Mouse (Mus musculus) WW6 (cell line): Measurements from ENCODE around the gene Emilin3.

ENCODE experiments used
- DNase-seq: peaks from one replicate; pipeline ENCODE4 v3.0.0-alpha.2; 2013; ENCODE audit warnings: low read depth, low spot score

The Emilin3 gene

GRCm38 (mm10) chr2:160916714-160917113 lies 4.6 kb upstream of the Emilin3 start:
- DNase-seq, result no peak

- no peak for DNase-seq
These were observed 3.9 kb upstream of the Emilin3 start for GRCm38 (mm10) chr2:160915821-160916610.

GRCm38 (mm10) chr2:160914656-160915055 lies 2.5 kb upstream of the Emilin3 start:
- DNase-seq, result no peak

- no peak for DNase-seq
These were observed 448 bp downstream of the Emilin3 start for GRCm38 (mm10) chr2:160911558-160912201.

- no peak for DNase-seq
These were observed 1.5 kb downstream of the Emilin3 start for GRCm38 (mm10) chr2:160910633-160911032.

GRCm38 (mm10) chr2:160908607-160909006 lies 3.5 kb downstream of the Emilin3 start:
- DNase-seq, result no peak

GRCm38 (mm10) chr2:160906101-160906500 lies 6.0 kb downstream of the Emilin3 start:
- DNase-seq, result no peak

- no peak for DNase-seq
These were observed 6.8 kb downstream of the Emilin3 start for GRCm38 (mm10) chr2:160905301-160905700.

- DNase-seq, result no peak
These were observed 10.3 kb downstream of the Emilin3 start for GRCm38 (mm10) chr2:160901656-160902412.

GRCm38 (mm10) chr2:160891697-160892096 lies 20.4 kb downstream of the Emilin3 start:
- no peak for DNase-seq

- DNase-seq, result no peak
These were observed 21.1 kb downstream of the Emilin3 start for GRCm38 (mm10) chr2:160891045-160891444.

GRCm38 (mm10) chr2:160887859-160888258 lies 24.3 kb downstream of the Emilin3 start:
- no peak for DNase-seq

GRCm38 (mm10) chr2:160887284-160887683 lies 24.8 kb downstream of the Emilin3 start:
- no peak for DNase-seq

- no peak for DNase-seq
These were observed 25.9 kb downstream of the Emilin3 start for GRCm38 (mm10) chr2:160886221-160886620.

- DNase-seq, result no peak
These were observed 27.3 kb downstream of the Emilin3 start for GRCm38 (mm10) chr2:160884830-160885229.

- no peak for DNase-seq
These were observed 28.2 kb downstream of the Emilin3 start for GRCm38 (mm10) chr2:160883912-160884311.

GRCm38 (mm10) chr2:160882436-160882835 lies 29.7 kb downstream of the Emilin3 start:
- DNase-seq, result no peak

GRCm38 (mm10) chr2:160881462-160882101 lies 30.5 kb downstream of the Emilin3 start:
- no peak for DNase-seq

GRCm38 (mm10) chr2:160880453-160881195 lies 31.5 kb downstream of the Emilin3 start, which contains the start of gene Lpin3:
Gene Lpin3 (plus strand): TSS chr2:160880670.
- DNase-seq, result no peak

GRCm38 (mm10) chr2:160876115-160876514 lies 36.0 kb downstream of the Emilin3 start:
- DNase-seq, result peak; percentile 42
